Mouse (Mus musculus) frontal cortex, postnatal 36 days (tissue): ENCODE results near the gene Brk1.
A peak's percentile ranks its signal among the peaks of the same experiment; 100 is the strongest.

Experiments used
- DNase-seq, 2 experiments: peaks; one replicate each; pipeline ENCODE4 v3.0.0; 2022; ENCODE audit warnings: low spot score in 2 of 2

The Brk1 gene

GRCm38 (mm10) chr6:113604432-113605223, at the start of gene Brk1:
TSS of gene Brk1 (plus strand) at chr6:113604772.
- DNase-seq, result peak; percentile 88 to 92

GRCm38 (mm10) chr6:113559736-113560135, 44.8 kb upstream of the Brk1 start:
- no peak for DNase-seq

GRCm38 (mm10) chr6:113564557-113564956, 40.0 kb upstream of the Brk1 start:
- DNase-seq, result no peak

- peak; percentile 42 to 76 for DNase-seq
These were observed 28.5 kb upstream of the Brk1 start for GRCm38 (mm10) chr6:113576044-113576443.

GRCm38 (mm10) chr6:113579306-113579705, 25.3 kb upstream of the Brk1 start:
- DNase-seq, result no peak

GRCm38 (mm10) chr6:113583023-113583422, 21.5 kb upstream of the Brk1 start:
- no peak for DNase-seq

- peak in 1 of 2 experiments; percentile 29 for DNase-seq
These were observed 19.5 kb upstream of the Brk1 start for GRCm38 (mm10) chr6:113585065-113585464.

GRCm38 (mm10) chr6:113586466-113587183, 17.9 kb upstream of the Brk1 start:
- DNase-seq, result no peak

GRCm38 (mm10) chr6:113592637-113593036, 11.9 kb upstream of the Brk1 start:
- no peak for DNase-seq

GRCm38 (mm10) chr6:113597945-113598344, 6.6 kb upstream of the Brk1 start:
- no peak for DNase-seq

GRCm38 (mm10) chr6:113599833-113600232, 4.7 kb upstream of the Brk1 start:
- DNase-seq, result no peak

- DNase-seq, result no peak
These were observed 3.9 kb upstream of the Brk1 start, which contains the start of gene Fancd2os for GRCm38 (mm10) chr6:113600543-113601139. TSS of gene Fancd2os (minus strand) at chr6:113600715.

GRCm38 (mm10) chr6:113602821-113603220, 1.8 kb upstream of the Brk1 start:
- no peak for DNase-seq

- no peak for DNase-seq
These were observed 579 bp upstream of the Brk1 start for GRCm38 (mm10) chr6:113603993-113604392.

- DNase-seq, result no peak
These were observed 613 bp downstream of the Brk1 start for GRCm38 (mm10) chr6:113605224-113605545.

GRCm38 (mm10) chr6:113608871-113609270, 4.3 kb downstream of the Brk1 start:
- no peak for DNase-seq

GRCm38 (mm10) chr6:113609293-113609692, 4.7 kb downstream of the Brk1 start:
- DNase-seq, result peak in 1 of 2 experiments; percentile 51

GRCm38 (mm10) chr6:113612258-113612969, 7.8 kb downstream of the Brk1 start:
- DNase-seq, result peak in 1 of 2 experiments; percentile 65

GRCm38 (mm10) chr6:113614152-113614551, 9.6 kb downstream of the Brk1 start:
- DNase-seq, result peak in 1 of 2 experiments; percentile 45

- DNase-seq, result peak in 1 of 2 experiments; percentile 52
These were observed 10.4 kb downstream of the Brk1 start for GRCm38 (mm10) chr6:113614997-113615396.

- DNase-seq, result no peak
These were observed 10.9 kb downstream of the Brk1 start for GRCm38 (mm10) chr6:113615489-113615888.

GRCm38 (mm10) chr6:113623386-113623785, 18.8 kb downstream of the Brk1 start:
- DNase-seq, result no peak
